Mouse (Mus musculus) E14TG2a.4 (cell line): ENCODE results near the gene Bcor.

ENCODE experiments used
- CTCF ChIP-seq: conservative IDR thresholded peaks from 2 replicates; pipeline ENCODE4 v1.5.1; 2014; ENCODE audit warnings: low read length
- NANOG ChIP-seq: IDR thresholded peaks from 2 replicates; pipeline ENCODE4 v1.6.1; 2014; ENCODE audit warnings: borderline replicate concordance, low read length, mixed read lengths
- POU5F1 ChIP-seq: IDR thresholded peaks from 2 replicates; pipeline ENCODE4 v1.6.1; 2014; ENCODE audit warnings: low read length, borderline replicate concordance

DNA sequence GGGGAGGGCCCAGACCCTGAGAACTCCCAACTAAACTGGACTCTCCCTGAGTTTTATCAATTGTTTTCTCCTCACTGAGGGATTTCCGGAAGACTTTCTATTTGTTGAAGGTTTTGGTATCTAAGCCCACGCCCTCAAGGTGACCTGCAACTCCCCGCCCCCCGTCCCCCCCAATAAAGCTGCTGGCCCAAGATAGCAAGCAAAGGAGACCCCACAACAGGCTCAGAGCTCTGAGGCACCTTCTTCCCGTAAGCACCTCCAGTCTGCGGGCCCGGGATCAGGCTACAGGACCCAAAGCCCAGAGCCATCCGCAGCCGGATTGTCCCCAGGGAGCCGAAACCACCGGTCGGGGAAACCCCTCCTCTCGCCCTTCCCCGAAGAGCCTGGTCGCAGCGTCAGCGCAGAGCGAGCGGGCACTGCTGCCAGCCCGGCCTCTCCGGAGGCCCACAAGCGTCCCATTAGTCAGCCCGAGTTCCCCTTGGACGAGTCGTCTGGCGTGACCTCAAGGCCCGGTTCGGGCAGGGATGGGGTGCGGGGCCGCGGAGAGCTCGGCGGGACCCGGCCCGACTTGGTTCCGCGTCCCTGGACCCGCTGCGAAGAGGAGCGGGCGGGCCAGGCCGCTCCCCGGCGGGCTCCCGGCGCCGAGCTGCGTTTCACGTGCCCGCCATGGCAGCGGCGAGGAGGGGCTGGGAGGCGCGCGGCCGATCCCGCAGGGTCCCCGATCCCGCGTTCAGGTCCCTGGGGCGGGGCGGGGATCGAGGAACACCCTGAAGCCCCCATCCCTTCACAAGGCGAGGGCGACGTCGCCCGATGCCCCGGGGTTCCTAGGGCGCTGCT lies 73.3 kb downstream of the Bcor start:
- TF ChIP-seq NANOG (no peak), CTCF (no peak), POU5F1 (no peak)
